Mouse (Mus musculus): ENCODE measurements around the gene Aig1. TPM values are rescaled to one million over a fixed set of nuclear protein-coding genes. Genes with fewer than 3 reads are reported as not detected.

Gene Aig1
- polyA plus RNA-seq, 1 experiment from 2014 or later = 44.1 TPM

DNA sequence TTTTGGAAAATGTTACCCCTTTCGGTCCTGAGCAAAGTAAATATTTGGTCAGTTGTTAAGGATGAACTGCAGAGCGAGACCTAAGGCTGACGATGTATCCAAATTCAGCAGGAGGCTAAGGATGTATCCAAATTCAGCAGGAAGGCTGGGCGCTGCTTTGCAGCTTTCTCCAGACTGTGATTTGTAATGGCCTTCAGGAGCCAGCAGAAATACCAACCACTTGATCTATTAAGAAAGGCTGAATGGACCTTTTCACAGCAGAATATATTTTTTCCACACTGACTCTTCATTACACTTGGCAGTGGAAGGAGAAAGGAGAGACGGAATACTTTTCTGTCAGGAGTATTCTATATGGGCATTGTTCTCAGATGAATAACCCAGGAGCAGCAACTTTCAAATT lies 115.0 kb downstream of the Aig1 start:
- no peaks in the 10 kb centered on the region for H3K27me3 ChIP-seq (ENCODE audit: control insufficient read depth, insufficient read depth, low read length)
- ATAC-seq (ENCODE audit: insufficient read depth, low FRiP score, low TSS enrichment) (no peak), DNase-seq (ENCODE audit: low spot score) (peak; percentile 16)
- no peak overlapping the region for H3K4me3 ChIP-seq (ENCODE audit: low read depth, low read length)
- no peaks in the 10 kb centered on the region for H3K36me3 ChIP-seq (ENCODE audit: control insufficient read depth, insufficient read depth, low read length)
- H3K27ac ChIP-seq (ENCODE audit: low read depth, low read length) = no peak overlapping the region
- peaks cover 4% of the 10 kb centered on the region; the same call in 1 of the 2 replicates for H3K4me1 ChIP-seq (ENCODE audit: control insufficient read depth, insufficient read depth, low read length)
- no peaks in the 10 kb centered on the region for H3K9me3 ChIP-seq (ENCODE audit: control insufficient read depth, low read length)
- H3K4me2 ChIP-seq (ENCODE audit: low read depth) = no peak overlapping the region
- H3K9ac ChIP-seq (ENCODE audit: low read length) = no peak overlapping the region
- WGBS = 56% methylated on average over 5 of the region's 5 CpGs

DNA sequence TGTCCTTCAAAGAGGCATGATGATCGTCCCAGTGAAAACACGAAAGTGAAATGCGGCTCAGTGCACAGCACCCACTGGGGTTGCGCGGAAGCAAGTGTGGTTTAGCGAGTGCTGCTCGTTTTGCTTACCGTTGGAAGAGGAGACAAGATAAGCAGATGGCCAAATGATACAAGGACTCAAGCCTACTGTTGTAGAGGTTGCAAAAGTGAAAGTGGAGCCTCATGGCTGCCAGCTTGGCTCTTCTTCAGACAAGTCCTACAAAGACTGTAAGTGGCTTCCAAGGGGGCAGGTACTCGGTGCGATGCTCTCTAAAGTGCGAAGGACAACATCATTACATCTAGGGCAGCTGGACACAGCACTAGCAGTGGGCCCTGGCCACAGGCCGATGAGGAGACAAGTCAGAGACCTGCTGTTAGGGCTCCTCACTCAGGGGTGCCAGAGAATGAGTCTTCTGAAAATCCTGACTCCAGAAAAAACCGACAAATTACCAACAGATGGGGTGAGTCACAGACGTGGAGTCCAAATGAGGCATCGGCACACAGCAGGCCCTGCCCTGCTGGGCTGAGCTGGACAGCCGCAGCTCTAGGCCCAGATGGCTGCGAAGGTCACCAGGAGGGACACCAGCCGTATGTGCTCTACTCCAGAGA lies 129.2 kb downstream of the Aig1 start:
- H3K9me3 ChIP-seq (ENCODE audit: control insufficient read depth, low read length) = no peaks in the 10 kb centered on the region
- H3K36me3 ChIP-seq (ENCODE audit: control insufficient read depth, insufficient read depth, low read length) = no peaks in the 10 kb centered on the region
- H3K9ac ChIP-seq (ENCODE audit: low read length) = no peak overlapping the region
- H3K4me3 ChIP-seq (ENCODE audit: low read depth, low read length) = no peak overlapping the region
- ATAC-seq (ENCODE audit: insufficient read depth, low FRiP score, low TSS enrichment) (no peak), DNase-seq (ENCODE audit: low spot score) (no peak)
- H3K27ac ChIP-seq (ENCODE audit: low read depth, low read length) = no peak overlapping the region
- H3K27me3 ChIP-seq (ENCODE audit: control insufficient read depth, insufficient read depth, low read length) = no peaks in the 10 kb centered on the region
- H3K4me1 ChIP-seq (ENCODE audit: control insufficient read depth, insufficient read depth, low read length) = no peaks in the 10 kb centered on the region
- WGBS = 81% methylated on average over 18 of the region's 18 CpGs
- no peak overlapping the region for H3K4me2 ChIP-seq (ENCODE audit: low read depth)

DNA sequence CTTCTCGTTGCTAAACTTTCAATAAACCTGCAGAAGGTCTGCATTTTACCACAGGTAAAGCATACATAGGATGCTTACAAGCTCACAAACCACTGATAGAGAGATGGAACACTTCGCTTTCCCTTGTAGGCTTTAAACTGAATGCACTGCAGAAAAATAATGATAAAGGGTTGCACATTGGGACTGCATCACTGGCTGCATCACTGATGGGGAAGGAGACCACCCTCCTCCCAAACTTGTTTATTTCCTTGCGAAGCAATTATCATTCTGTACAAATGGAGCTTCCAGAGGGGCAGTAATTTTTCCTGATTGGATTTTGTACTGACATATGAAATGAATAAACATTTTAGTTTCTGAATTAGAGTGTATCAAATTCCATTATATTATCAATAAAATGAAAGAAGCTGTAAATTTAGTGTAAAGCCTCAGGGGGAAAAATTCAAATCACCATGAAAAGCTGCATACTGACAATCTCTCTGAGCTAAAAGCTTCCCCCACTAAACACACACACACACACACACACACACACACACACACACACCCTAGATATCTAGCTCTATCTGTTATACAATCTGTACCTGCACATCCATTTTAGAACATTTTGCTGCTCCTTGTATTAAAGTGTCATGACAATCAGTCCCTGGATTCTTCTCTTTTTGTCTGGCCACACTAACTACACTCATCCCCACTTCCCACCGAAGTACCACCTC lies 138.6 kb downstream of the Aig1 start:
- Histone ChIP-seq H3K4me1 (ENCODE audit: control insufficient read depth, insufficient read depth, low read length) (no peaks in the 10 kb centered on the region), H3K9me3 (ENCODE audit: control insufficient read depth, low read length) (no peaks in the 10 kb centered on the region), H3K36me3 (ENCODE audit: control insufficient read depth, insufficient read depth, low read length) (no peaks in the 10 kb centered on the region), H3K27me3 (ENCODE audit: control insufficient read depth, insufficient read depth, low read length) (no peaks in the 10 kb centered on the region), H3K9ac (ENCODE audit: low read length) (no peak overlapping the region), H3K27ac (ENCODE audit: low read depth, low read length) (no peak overlapping the region), H3K4me3 (ENCODE audit: low read depth, low read length) (no peak overlapping the region), H3K4me2 (ENCODE audit: low read depth) (no peak overlapping the region)
- DNase-seq (ENCODE audit: low spot score) (no peak), ATAC-seq (ENCODE audit: insufficient read depth, low FRiP score, low TSS enrichment) (no peak)
- 94% methylated on average over 4 of the region's 4 CpGs for WGBS

DNA sequence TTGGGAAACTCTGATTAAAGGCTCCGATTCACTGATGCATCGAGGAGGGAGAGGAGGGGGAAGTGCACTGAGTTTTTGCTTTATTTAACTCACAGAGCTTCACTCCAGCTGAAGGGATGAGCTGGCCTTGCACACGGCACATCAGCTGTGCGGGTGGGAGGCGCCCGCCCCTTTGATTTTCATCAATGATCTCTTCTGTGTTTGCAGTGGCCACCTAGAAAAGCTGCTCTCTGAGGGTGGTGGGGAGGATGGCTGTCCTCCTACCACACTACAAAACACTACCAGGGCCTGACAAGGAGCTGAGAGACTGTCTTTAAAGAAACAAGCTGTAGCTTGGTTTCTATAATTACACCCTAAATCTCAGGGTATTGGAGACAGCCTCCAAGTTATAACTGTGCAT lies 141.1 kb downstream of the Aig1 start:
- Histone ChIP-seq H3K36me3 (ENCODE audit: control insufficient read depth, insufficient read depth, low read length) (no peaks in the 10 kb centered on the region), H3K4me3 (ENCODE audit: low read depth, low read length) (no peak overlapping the region), H3K9ac (ENCODE audit: low read length) (no peak overlapping the region), H3K27me3 (ENCODE audit: control insufficient read depth, insufficient read depth, low read length) (no peaks in the 10 kb centered on the region), H3K4me2 (ENCODE audit: low read depth) (no peak overlapping the region), H3K27ac (ENCODE audit: low read depth, low read length) (no peak overlapping the region), H3K9me3 (ENCODE audit: control insufficient read depth, low read length) (no peaks in the 10 kb centered on the region), H3K4me1 (ENCODE audit: control insufficient read depth, insufficient read depth, low read length) (no peaks in the 10 kb centered on the region)
- DNase-seq (ENCODE audit: low spot score) (no peak), ATAC-seq (ENCODE audit: insufficient read depth, low FRiP score, low TSS enrichment) (no peak)
- 86% methylated on average over 6 of the region's 6 CpGs for WGBS

DNA sequence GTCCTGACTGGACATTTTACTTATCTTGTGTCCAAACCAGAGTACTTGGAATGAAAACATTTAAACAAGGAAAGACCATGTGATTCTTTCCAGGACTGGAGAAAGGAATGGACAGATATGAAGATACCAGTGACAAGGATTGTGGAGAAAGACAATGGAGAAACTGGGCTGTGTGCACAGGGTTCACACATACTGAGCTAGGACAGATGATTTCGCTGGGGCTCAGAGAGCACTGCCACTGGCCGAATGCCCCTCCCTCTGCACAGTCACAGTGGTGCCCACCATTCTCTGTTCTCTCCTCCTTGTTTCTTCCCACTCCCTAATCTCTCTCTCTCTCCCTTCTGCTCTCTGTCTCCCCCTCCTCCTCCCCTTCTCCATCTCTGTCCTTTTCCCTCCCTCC lies 142.6 kb downstream of the Aig1 start:
- no peaks in the 10 kb centered on the region for H3K36me3 ChIP-seq (ENCODE audit: control insufficient read depth, insufficient read depth, low read length)
- no peaks in the 10 kb centered on the region for H3K9me3 ChIP-seq (ENCODE audit: control insufficient read depth, low read length)
- ATAC-seq (ENCODE audit: insufficient read depth, low FRiP score, low TSS enrichment) = no peak
- DNase-seq (ENCODE audit: low spot score) = no peak
- no peak overlapping the region for H3K27ac ChIP-seq (ENCODE audit: low read depth, low read length)
- H3K27me3 ChIP-seq (ENCODE audit: control insufficient read depth, insufficient read depth, low read length) = no peaks in the 10 kb centered on the region
- H3K4me3 ChIP-seq (ENCODE audit: low read depth, low read length) = no peak overlapping the region
- H3K4me2 ChIP-seq (ENCODE audit: low read depth) = no peak overlapping the region
- H3K4me1 ChIP-seq (ENCODE audit: control insufficient read depth, insufficient read depth, low read length) = no peaks in the 10 kb centered on the region
- no peak overlapping the region for H3K9ac ChIP-seq (ENCODE audit: low read length)
- 72% methylated on average over 2 of the region's 2 CpGs for WGBS

DNA sequence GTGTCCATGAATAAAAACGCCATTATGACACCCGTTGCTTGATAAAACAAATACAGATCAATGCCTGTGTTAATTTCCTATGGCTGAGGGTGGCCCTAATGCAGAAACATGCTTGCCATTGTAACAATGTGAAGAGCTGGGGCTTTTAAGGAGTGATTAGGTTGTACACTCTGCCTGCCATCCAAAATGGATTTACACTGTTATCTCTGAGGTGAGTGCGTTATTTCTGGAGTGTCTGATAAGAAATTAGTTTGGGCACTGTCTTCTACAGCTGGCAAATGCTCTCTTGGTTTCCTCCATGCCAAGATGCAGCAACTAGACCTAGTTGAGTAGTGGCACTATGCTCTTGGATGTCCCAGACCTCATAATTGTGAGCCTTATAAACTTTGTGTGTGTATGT lies 143.5 kb downstream of the Aig1 start:
- no peaks in the 10 kb centered on the region for H3K27me3 ChIP-seq (ENCODE audit: control insufficient read depth, insufficient read depth, low read length)
- H3K4me2 ChIP-seq (ENCODE audit: low read depth) = no peak overlapping the region
- ATAC-seq (ENCODE audit: insufficient read depth, low FRiP score, low TSS enrichment) (no peak), DNase-seq (ENCODE audit: low spot score) (no peak)
- no peaks in the 10 kb centered on the region for H3K9me3 ChIP-seq (ENCODE audit: control insufficient read depth, low read length)
- no peaks in the 10 kb centered on the region for H3K4me1 ChIP-seq (ENCODE audit: control insufficient read depth, insufficient read depth, low read length)
- no peaks in the 10 kb centered on the region for H3K36me3 ChIP-seq (ENCODE audit: control insufficient read depth, insufficient read depth, low read length)
- H3K27ac ChIP-seq (ENCODE audit: low read depth, low read length) = no peak overlapping the region
- no peak overlapping the region for H3K9ac ChIP-seq (ENCODE audit: low read length)
- H3K4me3 ChIP-seq (ENCODE audit: low read depth, low read length) = no peak overlapping the region
- 92% methylated on average over 3 of the region's 3 CpGs for WGBS

DNA sequence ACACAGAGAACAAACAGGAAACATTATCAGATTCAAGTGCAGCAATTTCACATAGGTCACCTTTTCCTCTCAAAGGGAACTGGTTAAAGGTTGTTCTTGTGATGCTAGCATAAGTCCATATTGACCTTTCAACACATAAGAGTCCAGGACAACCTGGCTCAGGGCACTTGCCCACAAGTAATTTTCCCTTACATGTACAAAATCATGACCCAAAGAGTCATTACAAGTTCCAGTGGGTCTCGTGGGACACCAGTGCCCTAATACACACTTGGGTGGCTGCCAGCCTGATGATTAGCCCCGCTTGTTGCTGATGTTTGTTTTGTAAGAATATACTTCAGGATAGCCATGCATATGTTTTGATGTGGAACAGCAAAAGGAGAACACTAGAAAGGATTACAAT lies 152.6 kb downstream of the Aig1 start:
- Histone ChIP-seq H3K36me3 (ENCODE audit: control insufficient read depth, insufficient read depth, low read length) (no peaks in the 10 kb centered on the region), H3K27me3 (ENCODE audit: control insufficient read depth, insufficient read depth, low read length) (0 out of 2 replicates have a peak, but pooled peaks cover 3% of the 10 kb centered on the region), H3K4me2 (ENCODE audit: low read depth) (no peak overlapping the region), H3K27ac (ENCODE audit: low read depth, low read length) (no peak overlapping the region), H3K4me3 (ENCODE audit: low read depth, low read length) (no peak overlapping the region), H3K9ac (ENCODE audit: low read length) (no peak overlapping the region), H3K9me3 (ENCODE audit: control insufficient read depth, low read length) (no peaks in the 10 kb centered on the region), H3K4me1 (ENCODE audit: control insufficient read depth, insufficient read depth, low read length) (peaks cover 8% of the 10 kb centered on the region)
- ATAC-seq (ENCODE audit: insufficient read depth, low FRiP score, low TSS enrichment) (no peak), DNase-seq (ENCODE audit: low spot score) (no peak)
- 68% methylated on average over 2 of the region's 2 CpGs for WGBS

DNA sequence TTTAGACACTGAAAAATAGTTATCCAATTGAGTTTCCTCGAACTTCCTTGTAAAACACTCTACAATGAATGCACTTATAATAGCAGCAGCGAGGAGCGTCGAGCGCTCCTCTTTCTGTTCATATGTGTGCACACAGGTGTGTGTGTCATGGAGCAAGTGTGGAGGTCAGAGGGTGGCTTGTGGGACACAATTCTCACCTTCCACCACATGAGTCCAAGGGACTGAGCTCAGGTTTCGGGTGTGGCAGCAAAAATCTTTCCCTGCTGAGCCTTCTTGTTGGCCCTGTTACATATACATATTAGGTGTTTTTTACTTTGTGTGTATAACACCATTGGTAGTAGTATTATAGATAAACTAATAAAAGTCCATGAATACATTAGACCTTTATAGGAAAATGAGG lies 153.2 kb downstream of the Aig1 start:
- Histone ChIP-seq H3K36me3 (ENCODE audit: control insufficient read depth, insufficient read depth, low read length) (no peaks in the 10 kb centered on the region), H3K27ac (ENCODE audit: low read depth, low read length) (no peak overlapping the region), H3K9me3 (ENCODE audit: control insufficient read depth, low read length) (no peaks in the 10 kb centered on the region), H3K4me3 (ENCODE audit: low read depth, low read length) (no peak overlapping the region), H3K4me1 (ENCODE audit: control insufficient read depth, insufficient read depth, low read length) (peaks cover 8% of the 10 kb centered on the region), H3K4me2 (ENCODE audit: low read depth) (no peak overlapping the region), H3K9ac (ENCODE audit: low read length) (no peak overlapping the region), H3K27me3 (ENCODE audit: control insufficient read depth, insufficient read depth, low read length) (0 out of 2 replicates have a peak, but pooled peaks cover 3% of the 10 kb centered on the region)
- ATAC-seq (ENCODE audit: insufficient read depth, low FRiP score, low TSS enrichment) (no peak), DNase-seq (ENCODE audit: low spot score) (no peak)
- 87% methylated on average over 6 of the region's 6 CpGs for WGBS

GRCm38 (mm10) chr10:13714920-13715293 lies 153.9 kb downstream of the Aig1 start:
- Histone ChIP-seq H3K27ac (ENCODE audit: low read depth, low read length) (peak overlapping the region; percentile 57), H3K36me3 (ENCODE audit: control insufficient read depth, insufficient read depth, low read length) (no peaks in the 10 kb centered on the region), H3K9ac (ENCODE audit: low read length) (no peak overlapping the region), H3K4me2 (ENCODE audit: low read depth) (no peak overlapping the region), H3K27me3 (ENCODE audit: control insufficient read depth, insufficient read depth, low read length) (0 out of 2 replicates have a peak, but pooled peaks cover 3% of the 10 kb centered on the region), H3K4me3 (ENCODE audit: low read depth, low read length) (no peak overlapping the region), H3K4me1 (ENCODE audit: control insufficient read depth, insufficient read depth, low read length) (peaks cover 8% of the 10 kb centered on the region), H3K9me3 (ENCODE audit: control insufficient read depth, low read length) (no peaks in the 10 kb centered on the region)
- ATAC-seq (ENCODE audit: insufficient read depth, low FRiP score, low TSS enrichment) (peak; percentile 21), DNase-seq (ENCODE audit: low spot score) (no peak)
- 32% methylated on average over 7 of the region's 7 CpGs for WGBS

Measured in neural tube, embryonic 11.5 days (tissue).